8 mouse cellular contexts compared by ENCODE assay signal in genomic region chr8:91629594-91629993, GRCm38 (mm10).
DNase-seq lines count a peak whose midpoint lies in the region; ATAC-seq and TF ChIP-seq lines count a peak whose summit lies in the region.

No protein-coding gene starts in this region.

- no peaks in the 10 kb centered on the region for H3K36me3 ChIP-seq in testis, adult 2 months (ENCODE audit: control insufficient read depth, insufficient read depth, low read length)
- H3K36me3 ChIP-seq in heart, embryonic 11.5 days (ENCODE audit: control insufficient read depth, insufficient read depth, low read length): no peaks in the 10 kb centered on the region
- 0 out of 2 replicates have a peak, but pooled peaks cover 2% of the 10 kb centered on the region for H3K36me3 ChIP-seq in kidney, embryonic 14.5 days (ENCODE audit: control insufficient read depth, insufficient read depth, low read length)
- H3K36me3 ChIP-seq in neural tube, embryonic 15.5 days: no peaks in the 10 kb centered on the region
- no peaks in the 10 kb centered on the region for H3K36me3 ChIP-seq in liver, embryonic 12.5 days

- WGBS in heart, embryonic 11.5 days (ENCODE audit: insufficient replicate concordance): 33% methylated on average over 14 of the region's 14 CpGs
- WGBS in kidney, embryonic 14.5 days: 16% methylated on average over 14 of the region's 14 CpGs
- WGBS in neural tube, embryonic 15.5 days: 17% methylated on average over 14 of the region's 14 CpGs
- 39% methylated on average over 14 of the region's 14 CpGs for WGBS in liver, embryonic 12.5 days (ENCODE audit: insufficient replicate concordance)

- H3K9me3 ChIP-seq in heart, embryonic 11.5 days (replicated peaks; ENCODE audit: control insufficient read depth, low read length): no peaks in the 10 kb centered on the region
- no peaks in the 10 kb centered on the region for H3K9me3 ChIP-seq in kidney, embryonic 14.5 days (ENCODE audit: control insufficient read depth, low read length)
- H3K9me3 ChIP-seq in neural tube, embryonic 15.5 days (replicated peaks): no peaks in the 10 kb centered on the region
- H3K9me3 ChIP-seq in liver, embryonic 12.5 days (replicated peaks): no peaks in the 10 kb centered on the region

- peak overlapping the region; percentile 39 for H3K4me2 ChIP-seq in heart, embryonic 11.5 days
- peak overlapping the region; percentile 21; the same call in 1 of the 2 replicates for H3K4me2 ChIP-seq in kidney, embryonic 14.5 days (replicated peaks; ENCODE audit: low read depth, low read length)
- H3K4me2 ChIP-seq in neural tube, embryonic 15.5 days: peak overlapping the region; percentile 29
- no peak overlapping the region; the same call in 1 of the 2 replicates for H3K4me2 ChIP-seq in liver, embryonic 12.5 days

- H3K27ac ChIP-seq in testis, adult 2 months (ENCODE audit: control insufficient read depth, insufficient read depth, low read depth, low read length): no peak overlapping the region
- H3K27ac ChIP-seq in heart, embryonic 11.5 days (ENCODE audit: low read depth, low read length): no peak overlapping the region
- no peak overlapping the region for H3K27ac ChIP-seq in kidney, embryonic 14.5 days (ENCODE audit: low read depth, low read length)
- H3K27ac ChIP-seq in neural tube, embryonic 15.5 days (replicated peaks): no peak overlapping the region
- no peak overlapping the region for H3K27ac ChIP-seq in liver, embryonic 12.5 days

- no peak overlapping the region for H3K4me3 ChIP-seq in testis, adult 2 months (ENCODE audit: control insufficient read depth, low read depth, low read length)
- peak overlapping the region; percentile 6; the same call in 1 of the 2 replicates for H3K4me3 ChIP-seq in heart, embryonic 11.5 days (ENCODE audit: low read depth, low read length)
- H3K4me3 ChIP-seq in kidney, embryonic 14.5 days (ENCODE audit: low read length): no peak overlapping the region
- peak overlapping the region; percentile 17; the same call in 1 of the 2 replicates for H3K4me3 ChIP-seq in neural tube, embryonic 15.5 days (replicated peaks)
- no peak overlapping the region for H3K4me3 ChIP-seq in liver, embryonic 12.5 days

- no peaks in the 10 kb centered on the region for H3K27me3 ChIP-seq in testis, adult 2 months (ENCODE audit: control insufficient read depth, insufficient read depth, low read length)
- H3K27me3 ChIP-seq in heart, embryonic 11.5 days (ENCODE audit: control insufficient read depth, insufficient read depth, low read length): peaks cover 4% of the 10 kb centered on the region; the same call in 1 of the 2 replicates
- H3K27me3 ChIP-seq in kidney, embryonic 14.5 days (ENCODE audit: control insufficient read depth, insufficient read depth, low read length): peaks cover 13% of the 10 kb centered on the region
- peaks cover 66% of the 10 kb centered on the region for H3K27me3 ChIP-seq in neural tube, embryonic 15.5 days (replicated peaks)
- no peaks in the 10 kb centered on the region for H3K27me3 ChIP-seq in liver, embryonic 12.5 days (replicated peaks)

- H3K9ac ChIP-seq in heart, embryonic 11.5 days (ENCODE audit: low read depth, low read length): no peak overlapping the region
- H3K9ac ChIP-seq in kidney, embryonic 14.5 days (ENCODE audit: low read depth, low read length): no peak overlapping the region
- H3K9ac ChIP-seq in neural tube, embryonic 15.5 days (replicated peaks): no peak overlapping the region
- no peak overlapping the region for H3K9ac ChIP-seq in liver, embryonic 12.5 days

- no peak for DNase-seq in testis, postnatal 10 days (ENCODE audit: low spot score)
- no peak for DNase-seq in cerebellum, adult 11 months
- DNase-seq in left cerebral cortex, adult 9 months (ENCODE audit: low spot score in 2 of 2): no peak

- no peak for ATAC-seq in heart, embryonic 11.5 days (replicated peaks; ENCODE audit: insufficient number of reproducible peaks, low FRiP score, low TSS enrichment)
- ATAC-seq in kidney, embryonic 14.5 days (ENCODE audit: low FRiP score, low TSS enrichment): peak; percentile 48; the same call in 1 of the 2 replicates
- peak; percentile 45; the same call in 1 of the 2 replicates for ATAC-seq in neural tube, embryonic 15.5 days (ENCODE audit: low FRiP score)
- ATAC-seq in liver, embryonic 12.5 days: no peak

- no peaks in the 10 kb centered on the region for H3K4me1 ChIP-seq in testis, adult 2 months (ENCODE audit: control insufficient read depth, insufficient read depth, low read length)
- peaks cover 22% of the 10 kb centered on the region for H3K4me1 ChIP-seq in heart, embryonic 11.5 days (ENCODE audit: control insufficient read depth, insufficient read depth, low read length)
- H3K4me1 ChIP-seq in kidney, embryonic 14.5 days (ENCODE audit: control insufficient read depth, insufficient read depth, low read length): peaks cover 12% of the 10 kb centered on the region
- peaks cover 44% of the 10 kb centered on the region for H3K4me1 ChIP-seq in neural tube, embryonic 15.5 days
- H3K4me1 ChIP-seq in liver, embryonic 12.5 days: peaks cover 6% of the 10 kb centered on the region

- 0 out of 2 replicates have a peak, but pooled peaks have one; percentile 13 for TF ChIP-seq CTCF in testis, adult 2 months (IDR thresholded peaks at IDR 0.05; ENCODE audit: control insufficient read depth, insufficient read depth, insufficient replicate concordance, low read depth, low read length)

- no peak for TF ChIP-seq POLR2A in testis, adult 2 months (IDR thresholded peaks at IDR 0.05; ENCODE audit: control insufficient read depth, low read depth, low read length)

Comparison
In these comparisons a context has a peak if more than half of its experiments do, and no peak if none do; other contexts are left out.
1. H3K4me3 ChIP-seq: peak in heart, embryonic 11.5 days (single experiment) and neural tube, embryonic 15.5 days (single experiment); none in testis, adult 2 months (single experiment), kidney, embryonic 14.5 days (single experiment) and liver, embryonic 12.5 days (single experiment).
2. ATAC-seq: peak in kidney, embryonic 14.5 days (single experiment) and neural tube, embryonic 15.5 days (single experiment); none in heart, embryonic 11.5 days (single experiment) and liver, embryonic 12.5 days (single experiment).